Mouse (Mus musculus): Measurements from ENCODE around the gene Pex26. TPM values are rescaled to one million over a fixed set of nuclear protein-coding genes. Genes with fewer than 3 reads are reported as not detected.

The Pex26 gene
- total and polyA plus RNA-seq, 3 experiments: 2.8 to 3.3 (median 3.2) TPM

DNA sequence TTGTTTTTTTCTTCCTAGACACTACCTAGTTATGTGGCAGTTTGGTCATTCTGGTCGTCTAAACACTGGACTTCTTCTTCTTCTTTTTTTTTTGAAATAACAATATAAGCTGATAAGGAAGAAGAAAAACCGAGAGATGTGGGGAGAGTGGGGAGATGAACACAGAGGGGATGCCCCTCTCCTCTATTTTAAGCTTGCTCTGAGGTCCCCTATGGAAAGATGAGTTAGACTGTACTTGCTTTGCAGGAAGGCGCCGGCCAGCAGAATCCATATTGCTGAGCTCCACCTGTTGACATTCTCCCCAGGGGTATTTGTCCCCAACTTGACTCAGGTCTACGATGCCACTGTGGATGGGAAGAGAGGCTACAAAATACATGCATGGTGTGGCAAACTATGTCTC lies 40.6 kb downstream of the Pex26 start:
- peak overlapping the region; percentile 47; the same call in 1 of the 2 replicates for H3K27ac ChIP-seq (ENCODE audit: insufficient read depth, low read depth)
- H3K4me2 ChIP-seq (ENCODE audit: insufficient read depth, low read depth, poor library complexity, severe bottlenecking): no peak overlapping the region
- peaks cover 0 to 7% of the 10 kb centered on the region in 2 experiments for H3K36me3 ChIP-seq (replicated peaks in 1 of 2; ENCODE audit: control insufficient read depth in 1 of 2, insufficient read depth in 1 of 2, low read length in 1 of 2)

GRCm38 (mm10) chr6:121224993-121225392 lies 41.5 kb downstream of the Pex26 start:
- Histone ChIP-seq H3K9ac (ENCODE audit: insufficient read depth, low read depth) (no peak overlapping the region), H3K4me3 (replicated peaks in 1 of 3; ENCODE audit: low read depth in 2 of 3, low read length in 2 of 3, poor library complexity in 1 of 3) (no peak overlapping the region), H3K9me3 (replicated peaks; ENCODE audit: low read length) (peaks cover 7% of the 10 kb centered on the region), H3K79me2 (replicated peaks; ENCODE audit: control insufficient read depth, extremely low read depth, insufficient read depth, poor library complexity, severe bottlenecking) (no peaks in the 10 kb centered on the region), H3K36me3 (replicated peaks in 1 of 2; ENCODE audit: control insufficient read depth in 1 of 2, insufficient read depth in 1 of 2, low read length in 1 of 2) (peaks cover 0 to 7% of the 10 kb centered on the region in 2 experiments), H3K27me3 (replicated peaks) (no peaks in the 10 kb centered on the region), H3K4me1 (ENCODE audit: control insufficient read depth in 1 of 2, insufficient read depth in 2 of 2) (peaks cover 12 to 59% of the 10 kb centered on the region in 2 experiments), H3K27ac (ENCODE audit: insufficient read depth, low read depth) (no peak overlapping the region), H3K4me2 (ENCODE audit: insufficient read depth, low read depth, poor library complexity, severe bottlenecking) (no peak overlapping the region)
- dilution Hi-C loops (cut with MboI; ENCODE audit: extremely low pct_ligation_motif_present, extremely low pct_unique_long_range_greater_than_20kb, low sequenced_read_pairs): no loop called here
- peak; percentile 29 for DNase-seq (ENCODE audit: extremely low read depth)
- no peak for TF ChIP-seq EP300 (IDR thresholded peaks at IDR 0.05; ENCODE audit: low read length)
- TF ChIP-seq NELFE (IDR thresholded peaks at IDR 0.05; ENCODE audit: low read depth, low read length): no peak
- no peak for TF ChIP-seq POLR2AphosphoS2 (IDR thresholded peaks at IDR 0.05; ENCODE audit: low read depth, low read length)
- no peak for TF ChIP-seq USF1 (IDR thresholded peaks at IDR 0.05; ENCODE audit: low read depth, low read length)
- TF ChIP-seq SMC3 (IDR thresholded peaks at IDR 0.05; ENCODE audit: low read depth, low read length): no peak
- no peak for TF ChIP-seq MAZ (IDR thresholded peaks at IDR 0.05; ENCODE audit: low read depth, low read length)
- TF ChIP-seq ETS1 (conservative IDR thresholded peaks at IDR 0.05; ENCODE audit: low read depth, low read length): no peak
- no peak for TF ChIP-seq POLR2A (IDR thresholded peaks at IDR 0.05; ENCODE audit: low read depth, low read length)
- no peak for TF ChIP-seq BHLHE40 (IDR thresholded peaks at IDR 0.05; ENCODE audit: low read depth, low read length)
- in situ Hi-C loops (cut with MboI; ENCODE audit: low pct_ligation_motif_present, low pct_unique_long_range_greater_than_20kb, low sequenced_read_pairs): no loop called here

More for the DNA sequence above, 40.6 kb downstream of the Pex26 start:
- no peak for TF ChIP-seq IRF4 (IDR thresholded peaks at IDR 0.05; ENCODE audit: low read depth, low read length)
- TF ChIP-seq MAZ (IDR thresholded peaks at IDR 0.05; ENCODE audit: low read depth, low read length): no peak
- TF ChIP-seq MXI1 (IDR thresholded peaks at IDR 0.05; ENCODE audit: low read depth, low read length): no peak
- TF ChIP-seq MEF2A (IDR thresholded peaks at IDR 0.05; ENCODE audit: borderline replicate concordance, low read depth, low read length): peak; percentile 77
- no peak for TF ChIP-seq RCOR1 (conservative IDR thresholded peaks at IDR 0.05; ENCODE audit: low read depth, low read length)
- TF ChIP-seq E2F4 (IDR thresholded peaks at IDR 0.05; ENCODE audit: insufficient replicate concordance, low read depth, low read length): no peak
- peak; percentile 57 for TF ChIP-seq ETS1 (conservative IDR thresholded peaks at IDR 0.05; ENCODE audit: low read depth, low read length)
- TF ChIP-seq POLR2A (IDR thresholded peaks at IDR 0.05; ENCODE audit: low read depth, low read length): no peak
- TF ChIP-seq ZNF384 (IDR thresholded peaks at IDR 0.05; ENCODE audit: low read depth, low read length): peak; percentile 46; the same call in 1 of the 2 replicates
- Histone ChIP-seq H3K9ac (ENCODE audit: insufficient read depth, low read depth) (no peak overlapping the region), H3K9me3 (replicated peaks; ENCODE audit: low read length) (peaks cover 7% of the 10 kb centered on the region), H3K4me3 (replicated peaks in 1 of 3; ENCODE audit: low read depth in 2 of 3, low read length in 2 of 3, poor library complexity in 1 of 3) (no peak overlapping the region), H3K79me2 (replicated peaks; ENCODE audit: control insufficient read depth, extremely low read depth, insufficient read depth, poor library complexity, severe bottlenecking) (no peaks in the 10 kb centered on the region), H3K4me1 (ENCODE audit: control insufficient read depth in 1 of 2, insufficient read depth in 2 of 2) (peaks cover 12 to 54% of the 10 kb centered on the region in 2 experiments), H3K27me3 (replicated peaks) (no peaks in the 10 kb centered on the region)
- in situ Hi-C loops (cut with MboI; ENCODE audit: low pct_ligation_motif_present, low pct_unique_long_range_greater_than_20kb, low sequenced_read_pairs): no loop called here
- DNase-seq (ENCODE audit: extremely low read depth): peak; percentile 58
- dilution Hi-C loops (cut with MboI; ENCODE audit: extremely low pct_ligation_motif_present, extremely low pct_unique_long_range_greater_than_20kb, low sequenced_read_pairs): no loop called here
